Mouse (Mus musculus): ENCODE results near the gene Rbfox2.

The Rbfox2 gene

GRCm38 (mm10) chr15:77056001-77056790 is 250.6 kb downstream of the Rbfox2 start:
- no peak for DNase-seq

GRCm38 (mm10) chr15:77054611-77055175 is 252.1 kb downstream of the Rbfox2 start:
- DNase-seq, result no peak

- DNase-seq, result no peak
Observed at GRCm38 (mm10) chr15:77053021-77053420, 253.8 kb downstream of the Rbfox2 start.

- DNase-seq, result no peak
Observed at GRCm38 (mm10) chr15:77052176-77052575, 254.6 kb downstream of the Rbfox2 start.

GRCm38 (mm10) chr15:77050570-77050969 is 256.2 kb downstream of the Rbfox2 start, which contains the start of gene Mb:
Gene Mb, minus strand, starts transcription at chr15:77050670.
- no peak for DNase-seq

- DNase-seq, result no peak
Observed at GRCm38 (mm10) chr15:77045609-77046008, 261.2 kb downstream of the Rbfox2 start.

- DNase-seq, result no peak
Observed at GRCm38 (mm10) chr15:77044597-77045320, 262.0 kb downstream of the Rbfox2 start, which contains the start of gene Apol6. Gene Apol6, plus strand, starts transcription at chr15:77044729.

- DNase-seq, result no peak
Observed at GRCm38 (mm10) chr15:77040784-77041183, 266.0 kb downstream of the Rbfox2 start.

- DNase-seq, result no peak
Observed at GRCm38 (mm10) chr15:77039211-77039700, 267.5 kb downstream of the Rbfox2 start.

GRCm38 (mm10) chr15:77037278-77038161 is 269.3 kb downstream of the Rbfox2 start:
- no peak for DNase-seq

- DNase-seq, result no peak
Observed at GRCm38 (mm10) chr15:77036989-77037277, 269.9 kb downstream of the Rbfox2 start.

- peak; percentile 52 to 58 for DNase-seq
Observed at GRCm38 (mm10) chr15:77036320-77036988, 270.4 kb downstream of the Rbfox2 start.

GRCm38 (mm10) chr15:77035643-77036042 is 271.2 kb downstream of the Rbfox2 start:
- no peak for DNase-seq

GRCm38 (mm10) chr15:77034526-77034925 is 272.3 kb downstream of the Rbfox2 start:
- peak; percentile 86 to 91 for DNase-seq

GRCm38 (mm10) chr15:77031271-77031670 is 275.5 kb downstream of the Rbfox2 start:
- no peak for DNase-seq

- DNase-seq, result peak; percentile 83 to 85
Observed at GRCm38 (mm10) chr15:77029331-77029991, 277.3 kb downstream of the Rbfox2 start.
